Mouse (Mus musculus) kidney, adult 18-20 months (tissue): ENCODE results near the gene Gtdc1.

Source experiments
- DNase-seq: peaks from one replicate; pipeline ENCODE4 v3.0.0; 2021

The Gtdc1 gene

GRCm38 (mm10) chr2:44927482-44927811 lies at the start of gene Gtdc1:
Gtdc1 (minus strand) TSS chr2:44927657.
- DNase-seq: no peak

GRCm38 (mm10) chr2:44977051-44977450 lies 49.6 kb upstream of the Gtdc1 start:
- no peak for DNase-seq

GRCm38 (mm10) chr2:44976484-44976883 lies 49.0 kb upstream of the Gtdc1 start:
- no peak for DNase-seq

GRCm38 (mm10) chr2:44973828-44974227 lies 46.4 kb upstream of the Gtdc1 start:
- no peak for DNase-seq

- DNase-seq: no peak
Observed at GRCm38 (mm10) chr2:44970087-44970646, 42.7 kb upstream of the Gtdc1 start.

- DNase-seq: no peak
Observed at GRCm38 (mm10) chr2:44969640-44970039, 42.2 kb upstream of the Gtdc1 start.

- no peak for DNase-seq
Observed at GRCm38 (mm10) chr2:44969226-44969625, 41.8 kb upstream of the Gtdc1 start.

GRCm38 (mm10) chr2:44965834-44966555 lies 38.5 kb upstream of the Gtdc1 start:
- no peak for DNase-seq

- DNase-seq: no peak
Observed at GRCm38 (mm10) chr2:44962620-44963019, 35.2 kb upstream of the Gtdc1 start.

GRCm38 (mm10) chr2:44961192-44961591 lies 33.7 kb upstream of the Gtdc1 start:
- DNase-seq: no peak

GRCm38 (mm10) chr2:44960561-44960960 lies 33.1 kb upstream of the Gtdc1 start:
- DNase-seq: no peak

GRCm38 (mm10) chr2:44957329-44957797 lies 29.9 kb upstream of the Gtdc1 start:
- DNase-seq: no peak

- no peak for DNase-seq
Observed at GRCm38 (mm10) chr2:44956232-44956631, 28.8 kb upstream of the Gtdc1 start.

- no peak for DNase-seq
Observed at GRCm38 (mm10) chr2:44955506-44955905, 28.0 kb upstream of the Gtdc1 start.

- DNase-seq: no peak
Observed at GRCm38 (mm10) chr2:44954180-44954579, 26.7 kb upstream of the Gtdc1 start.

GRCm38 (mm10) chr2:44952830-44953422 lies 25.5 kb upstream of the Gtdc1 start:
- DNase-seq: peak; percentile 35

GRCm38 (mm10) chr2:44951651-44952213 lies 24.3 kb upstream of the Gtdc1 start:
- no peak for DNase-seq

- DNase-seq: no peak
Observed at GRCm38 (mm10) chr2:44944689-44945088, 17.2 kb upstream of the Gtdc1 start.

- no peak for DNase-seq
Observed at GRCm38 (mm10) chr2:44930951-44931350, 3.5 kb upstream of the Gtdc1 start.

- DNase-seq: no peak
Observed at GRCm38 (mm10) chr2:44928631-44929030, 1.2 kb upstream of the Gtdc1 start.

- DNase-seq: peak; percentile 90
Observed at GRCm38 (mm10) chr2:44926683-44927481, 575 bp downstream of the Gtdc1 start.

- no peak for DNase-seq
Observed at GRCm38 (mm10) chr2:44926167-44926682, 1.2 kb downstream of the Gtdc1 start.

GRCm38 (mm10) chr2:44924618-44925017 lies 2.8 kb downstream of the Gtdc1 start:
- no peak for DNase-seq
